Mouse (Mus musculus) bone marrow macrophage, adult 2 months (primary cell): ENCODE data around the gene Vwa8. TPM values are rescaled to one million over a fixed set of nuclear protein-coding genes. Genes with fewer than 3 reads are reported as not detected.

Experiments
- H3K27ac ChIP-seq: 2 replicates; pipeline ENCODE4 v1.5.1; 2012; ENCODE audit warnings: low read depth, low read length; ENCODE audit not compliant: insufficient read depth
- H3K4me1 ChIP-seq: 2 replicates; pipeline ENCODE4 v1.6.1; 2012; ENCODE audit warnings: low read length; ENCODE audit not compliant: control insufficient read depth, insufficient read depth
- H3K4me3 ChIP-seq: 2 replicates; pipeline ENCODE4 v1.5.1; 2012; ENCODE audit warnings: mild to moderate bottlenecking, low read length, moderate library complexity; ENCODE audit not compliant: insufficient read depth
- CTCF ChIP-seq: IDR thresholded peaks from 2 replicates; pipeline ENCODE4 v1.5.1; 2012; ENCODE audit warnings: low read depth, mild to moderate bottlenecking, low read length, moderate library complexity
- POLR2A ChIP-seq: IDR thresholded peaks from 2 replicates; pipeline ENCODE4 v1.6.1; 2012; ENCODE audit warnings: mild to moderate bottlenecking, low read depth, low read length, borderline replicate concordance
- polyA plus RNA-seq: library from polyadenylated mRNA; stranded (reverse); fragments of >200 nt; gene quantifications from 2 replicates; pipeline ENCODE4 v1.2.4, GENCODE M21; 2012; ENCODE audit not compliant: missing spikeins, insufficient read depth, insufficient read length

Vwa8 gene
- polyA plus RNA-seq, 1 experiment, result 19.3 TPM

GRCm38 (mm10) chr14:79231677-79232076 lies 382.8 kb downstream of the Vwa8 start:
- H3K27ac ChIP-seq, result no peak overlapping the region
- no peaks in the 10 kb centered on the region for H3K4me1 ChIP-seq
- TF ChIP-seq CTCF (no peak), POLR2A (no peak)
- H3K4me3 ChIP-seq, result no peak overlapping the region

DNA sequence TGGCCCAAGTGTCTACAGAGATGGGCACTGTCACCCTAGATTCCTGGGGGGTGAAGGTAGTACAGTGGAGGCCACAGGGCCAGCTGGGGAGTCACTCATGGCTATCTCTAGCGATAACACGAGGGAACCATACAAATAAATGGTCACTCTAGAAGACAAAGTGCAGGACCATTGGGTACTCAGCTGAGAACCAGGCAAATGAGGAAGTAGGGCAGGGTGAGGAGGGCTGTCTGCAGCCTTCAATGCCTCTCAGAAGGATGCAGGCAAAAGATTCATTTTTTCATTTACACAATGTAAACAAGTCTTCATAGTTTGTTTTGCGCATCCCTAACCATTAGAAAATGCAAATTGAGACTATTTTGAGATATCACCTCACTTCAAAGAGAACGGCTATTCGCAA lies 384.8 kb downstream of the Vwa8 start:
- no peak for TF ChIP-seq POLR2A
- TF ChIP-seq CTCF, result no peak

GRCm38 (mm10) chr14:79234513-79234912 lies 385.7 kb downstream of the Vwa8 start:
- TF ChIP-seq POLR2A (no peak), CTCF (no peak)
- H3K27ac ChIP-seq, result no peak overlapping the region
- H3K4me1 ChIP-seq, result no peaks in the 10 kb centered on the region
- no peak overlapping the region for H3K4me3 ChIP-seq

More for the DNA sequence above, 384.8 kb downstream of the Vwa8 start:
- H3K27ac ChIP-seq, result no peak overlapping the region
- no peaks in the 10 kb centered on the region for H3K4me1 ChIP-seq
- no peak overlapping the region for H3K4me3 ChIP-seq

- no peak overlapping the region for H3K27ac ChIP-seq
- no peak for TF ChIP-seq POLR2A
- no peak for TF ChIP-seq CTCF
- no peaks in the 10 kb centered on the region for H3K4me1 ChIP-seq
- H3K4me3 ChIP-seq, result no peak overlapping the region
Observed at GRCm38 (mm10) chr14:79235157-79235556, 386.3 kb downstream of the Vwa8 start.

DNA sequence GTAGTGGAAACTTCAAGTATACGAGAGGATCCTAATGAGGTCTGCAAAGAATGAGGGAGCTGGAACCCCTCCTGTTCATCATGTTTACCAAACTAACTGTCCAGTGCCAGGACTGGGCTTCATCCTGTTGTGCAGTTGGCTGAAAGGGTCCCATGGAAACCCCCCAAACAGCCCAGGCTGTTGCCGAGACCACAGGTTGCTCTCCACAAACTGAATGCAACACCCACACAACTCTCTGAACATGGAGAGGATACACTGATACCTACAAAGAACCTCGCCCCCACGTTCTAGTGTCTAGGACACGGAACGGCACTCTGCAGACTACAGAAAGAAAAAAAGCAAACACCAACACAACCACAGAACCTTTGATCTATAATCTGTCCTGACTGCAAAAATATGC lies 387.4 kb downstream of the Vwa8 start:
- Histone ChIP-seq H3K4me1 (no peaks in the 10 kb centered on the region), H3K4me3 (no peak overlapping the region), H3K27ac (no peak overlapping the region)
- no peak for TF ChIP-seq POLR2A
- TF ChIP-seq CTCF, result no peak

DNA sequence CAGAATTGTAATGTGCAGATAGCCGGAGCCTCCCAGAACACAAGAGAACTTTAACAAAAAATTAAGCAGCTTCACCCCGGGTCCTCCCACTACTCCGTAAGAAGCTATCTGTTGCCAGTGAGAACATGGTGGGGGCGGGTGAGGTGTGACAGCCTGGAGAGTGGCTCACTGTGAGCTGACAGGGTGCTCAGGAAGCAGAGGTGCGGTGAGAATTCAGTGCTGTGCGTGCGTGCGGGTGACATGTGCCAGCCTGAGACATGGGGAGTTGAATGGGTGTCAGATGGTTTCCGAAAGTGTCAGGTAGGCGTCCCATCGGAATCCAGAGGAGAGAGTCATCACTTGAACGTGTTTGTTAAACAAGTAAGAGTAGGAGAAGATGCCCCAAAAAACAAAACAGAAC lies 390.6 kb downstream of the Vwa8 start:
- no peak for TF ChIP-seq POLR2A
- TF ChIP-seq CTCF, result no peak
- Histone ChIP-seq H3K4me1 (peaks cover 4% of the 10 kb centered on the region), H3K4me3 (no peak overlapping the region), H3K27ac (no peak overlapping the region)

- no peak for TF ChIP-seq POLR2A
- no peak for TF ChIP-seq CTCF
- Histone ChIP-seq H3K27ac (no peak overlapping the region), H3K4me1 (peaks cover 4% of the 10 kb centered on the region), H3K4me3 (no peak overlapping the region)
Observed at GRCm38 (mm10) chr14:79241057-79241570, 392.3 kb downstream of the Vwa8 start.

DNA sequence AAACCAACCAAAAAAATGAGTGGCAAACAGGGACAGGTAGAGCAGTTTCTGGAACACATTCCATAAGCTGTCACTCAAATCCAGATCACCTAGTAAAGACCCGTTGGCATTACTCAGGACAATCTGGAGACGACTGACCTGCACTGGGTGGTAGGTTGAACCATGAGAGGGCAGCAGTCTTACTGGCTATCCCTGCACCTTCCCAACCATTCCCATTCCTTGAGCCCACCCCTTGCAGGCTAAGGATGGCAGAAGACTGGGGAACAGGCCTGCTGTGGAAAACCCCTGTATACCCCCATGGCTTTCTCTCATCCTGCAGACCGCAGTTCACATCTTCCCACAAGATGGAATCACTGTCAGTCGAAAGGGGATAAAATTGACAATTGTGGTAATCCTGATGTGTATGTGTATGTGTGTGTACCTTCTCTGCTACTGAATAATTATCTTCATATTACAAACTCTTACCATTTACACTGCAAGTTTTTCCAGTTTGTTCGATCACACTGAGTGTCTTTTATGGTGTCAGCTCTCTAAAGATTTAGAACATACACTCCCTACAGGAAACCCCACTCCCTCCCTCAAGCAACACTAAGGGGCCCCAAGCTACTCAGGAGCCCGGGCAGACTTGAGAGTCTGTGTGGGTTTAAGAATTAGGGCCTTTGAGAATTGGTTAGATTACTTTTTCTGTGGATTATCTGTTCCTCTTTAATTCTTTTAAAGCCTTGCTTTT lies 393.0 kb downstream of the Vwa8 start:
- Histone ChIP-seq H3K4me3 (no peak overlapping the region), H3K4me1 (peaks cover 4% of the 10 kb centered on the region), H3K27ac (no peak overlapping the region)
- TF ChIP-seq POLR2A (no peak), CTCF (no peak)

DNA sequence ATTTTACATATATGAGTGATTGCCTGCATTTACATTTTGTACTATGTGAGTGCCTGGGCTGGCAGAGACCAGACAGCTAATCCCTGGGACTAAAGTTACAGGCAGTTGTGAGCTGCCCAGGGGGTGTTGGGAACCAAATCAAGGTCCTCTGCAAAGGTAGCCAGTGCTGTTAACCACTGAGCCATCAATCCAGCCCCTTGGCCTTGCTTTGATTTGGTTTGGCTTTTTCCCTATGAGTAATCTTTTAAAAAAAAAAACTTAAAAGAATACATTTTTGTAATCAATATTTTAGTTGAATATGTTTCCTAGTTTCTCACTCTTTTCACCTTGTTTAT lies 393.5 kb downstream of the Vwa8 start:
- Histone ChIP-seq H3K4me3 (no peak overlapping the region), H3K27ac (no peak overlapping the region), H3K4me1 (peaks cover 4% of the 10 kb centered on the region)
- TF ChIP-seq POLR2A, result no peak
- TF ChIP-seq CTCF, result no peak

DNA sequence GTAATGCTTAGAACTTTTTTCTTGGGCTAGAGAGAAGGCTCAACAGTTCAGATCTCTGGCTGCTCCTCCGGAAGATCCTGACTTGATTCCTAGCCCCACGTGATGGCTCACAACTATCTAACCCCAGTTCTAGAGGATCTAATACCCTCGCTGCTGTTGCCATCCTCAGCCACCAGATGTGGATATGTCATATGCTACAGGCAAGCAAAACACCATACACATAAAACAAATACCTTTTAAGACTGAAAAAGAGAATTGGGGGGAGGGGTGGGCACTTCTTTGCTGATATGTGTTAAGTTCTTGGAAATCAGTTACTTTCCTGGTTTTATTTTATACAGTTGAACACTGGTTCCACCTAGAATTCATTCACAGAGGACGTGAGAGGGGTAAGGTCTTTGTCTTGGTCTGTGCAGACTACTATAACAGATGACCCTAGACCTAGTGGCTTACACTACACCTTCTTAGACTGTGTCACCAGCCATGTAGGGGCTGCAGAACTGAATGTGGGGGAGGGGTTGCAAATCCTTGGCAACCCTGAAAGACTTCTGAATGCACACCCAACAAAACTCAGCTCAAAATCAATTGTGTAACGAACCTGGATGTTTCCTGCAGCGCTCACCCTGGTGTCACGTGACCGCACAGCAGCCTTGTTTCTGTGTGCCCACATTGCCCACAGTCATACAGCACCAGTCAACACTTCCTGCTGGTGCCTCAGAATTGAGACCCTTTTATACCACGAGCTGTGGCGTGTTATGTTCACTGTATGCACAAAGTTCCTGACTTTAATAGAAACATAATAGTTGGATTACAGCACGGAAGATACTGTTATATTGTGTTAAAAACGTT lies 394.4 kb downstream of the Vwa8 start:
- no peak overlapping the region for H3K27ac ChIP-seq

More for the DNA sequence above, 394.4 kb downstream of the Vwa8 start:
- Histone ChIP-seq H3K4me1 (peaks cover 4% of the 10 kb centered on the region), H3K4me3 (no peak overlapping the region)
- no peak for TF ChIP-seq CTCF
- no peak for TF ChIP-seq POLR2A
